Mouse (Mus musculus) left cerebral cortex, adult 18-20 months (tissue): ENCODE results near the gene Nt5c3b. TPM values are rescaled to one million over a fixed set of nuclear protein-coding genes. Genes with fewer than 3 reads are reported as not detected.

ENCODE experiments used
- DNase-seq, 2 experiments: peaks; one replicate each; pipeline ENCODE4 v3.0.0; 2021 to 2022; ENCODE audit warnings: low spot score in 2 of 2, mixed read lengths in 1 of 2
- microRNA-seq, 2 experiments: library from miRNA; unstranded; fragments of <30 nt; microRNA quantifications; one replicate each; pipeline ENCODE4 v1.2.0; 2021
- total RNA-seq, 2 experiments: library from RNA; stranded (reverse); gene quantifications; 2 replicates each; pipeline ENCODE4 v1.2.3; 2021

The Nt5c3b gene
- total RNA-seq, 2 experiments from 2014 or later: 47.2 to 53.8 TPM

DNA sequence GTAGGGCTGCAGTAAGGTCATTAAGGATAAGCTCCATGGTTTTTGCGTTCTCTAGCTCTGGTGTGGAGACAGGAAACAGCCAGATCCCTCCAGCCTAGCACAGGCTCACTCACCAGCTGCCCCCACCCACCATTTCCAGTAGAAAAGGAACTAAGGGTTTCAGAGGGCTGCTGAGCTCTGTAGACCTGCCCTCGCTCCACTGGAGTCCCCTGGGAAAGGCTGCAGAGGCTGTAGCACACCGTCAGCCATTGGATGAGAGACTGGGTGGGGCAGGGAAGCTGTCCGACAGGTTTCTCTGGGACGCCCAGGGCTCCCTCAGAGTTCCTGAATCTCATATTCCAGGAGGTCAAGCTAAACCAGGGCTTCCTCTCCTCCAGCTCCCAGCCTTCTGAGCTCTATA is 55.0 kb downstream of the Nt5c3b start:
- no peak for DNase-seq

DNA sequence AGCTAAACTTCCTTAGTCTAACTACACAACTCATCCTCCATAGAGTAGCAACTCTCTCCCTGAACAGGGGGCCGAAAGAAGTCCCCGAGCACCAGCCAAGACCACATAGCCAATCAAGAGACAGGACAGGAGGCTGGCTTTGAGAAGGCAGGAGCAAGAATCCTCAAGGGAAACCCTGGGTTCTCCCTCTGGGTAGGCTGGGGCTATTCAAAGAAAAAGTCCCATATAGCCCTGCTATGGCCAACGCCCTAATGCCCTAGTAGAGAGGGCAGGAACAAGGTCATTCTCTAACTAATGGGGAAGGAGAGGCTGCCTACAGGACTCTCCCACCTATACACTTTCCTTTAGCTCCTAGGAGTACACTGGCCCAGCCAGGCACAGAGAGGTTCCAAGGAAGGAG is 56.6 kb downstream of the Nt5c3b start:
- no peak for DNase-seq

GRCm38 (mm10) chr11:100382682-100383081 is 58.9 kb downstream of the Nt5c3b start:
- no peak for DNase-seq

DNA sequence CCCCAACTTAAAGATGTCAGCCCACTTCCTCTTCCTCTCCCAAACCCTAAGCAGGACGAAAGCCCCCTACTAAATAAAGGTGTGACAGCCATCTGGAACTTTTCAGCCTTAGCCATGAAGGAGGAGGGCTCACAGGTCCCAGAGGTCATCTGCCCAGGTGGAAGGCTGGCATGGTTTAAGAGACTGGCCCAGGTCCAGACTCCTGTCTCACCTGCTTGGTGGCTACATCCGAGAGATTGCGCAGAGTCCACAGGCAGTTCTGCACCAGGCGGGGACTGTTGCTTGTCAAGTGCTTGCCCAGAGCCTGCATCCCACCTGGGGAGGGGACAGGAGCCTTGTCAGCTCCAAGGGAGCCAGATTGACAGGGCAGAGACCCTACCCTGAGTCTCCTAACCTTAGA is 62.3 kb downstream of the Nt5c3b start:
- DNase-seq: no peak

- DNase-seq: no peak
These were observed 63.2 kb downstream of the Nt5c3b start for GRCm38 (mm10) chr11:100378446-100378845.

- no peak for DNase-seq
These were observed 63.6 kb downstream of the Nt5c3b start for GRCm38 (mm10) chr11:100377989-100378388.

DNA sequence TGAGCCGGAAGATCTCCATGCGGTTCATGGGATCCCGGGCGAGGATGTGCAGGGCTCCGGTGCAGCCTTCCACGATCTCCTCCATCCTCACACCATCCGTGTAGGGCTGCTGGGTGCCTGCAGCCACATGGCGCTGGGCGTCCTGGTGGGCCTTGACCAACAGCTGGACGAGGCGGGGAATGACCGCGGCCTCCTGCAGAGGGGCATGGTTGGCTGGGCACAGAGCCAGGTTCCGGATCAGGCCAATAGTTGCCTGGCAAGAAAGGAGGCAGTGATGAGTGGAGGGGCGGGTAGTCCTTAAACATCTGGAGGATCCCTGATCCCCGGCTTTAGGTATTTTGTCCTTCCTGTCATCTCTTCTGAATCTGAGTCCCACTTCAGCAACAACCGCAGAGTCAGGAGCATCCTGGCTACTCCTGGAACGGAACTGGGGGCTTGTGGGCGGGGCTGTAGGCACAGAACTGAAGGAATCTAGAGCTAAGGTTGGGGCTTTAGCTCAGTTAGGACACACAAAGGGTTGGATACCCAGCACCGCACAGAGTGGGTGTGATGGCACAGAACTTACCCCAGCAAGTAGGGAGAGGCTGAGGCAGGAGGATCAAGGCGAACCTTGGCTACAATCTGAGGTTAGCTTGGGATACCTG is 64.7 kb downstream of the Nt5c3b start:
- DNase-seq: no peak

DNA sequence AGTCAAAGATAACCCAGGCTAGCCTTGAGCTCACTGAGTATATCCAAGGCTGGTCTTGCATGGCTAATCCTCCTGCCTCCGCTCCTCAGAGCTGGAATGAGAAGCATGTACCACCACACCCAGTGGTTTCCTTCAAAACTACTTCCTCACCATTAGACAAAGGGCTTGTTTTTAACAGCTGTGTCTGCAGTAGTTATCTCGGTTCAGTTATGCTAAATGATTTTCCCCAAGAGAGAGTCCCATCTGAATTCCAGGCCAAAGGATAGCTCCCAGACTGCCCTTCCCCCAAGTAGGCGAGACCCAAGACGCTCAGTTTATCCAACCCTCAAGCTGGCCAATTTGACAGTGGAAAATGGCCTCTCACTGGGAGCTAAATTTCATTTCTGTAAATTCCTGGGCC is 65.6 kb downstream of the Nt5c3b start:
- DNase-seq: no peak

- DNase-seq: no peak
These were observed 66.5 kb downstream of the Nt5c3b start for GRCm38 (mm10) chr11:100375127-100375526.

Small RNAs within 50 kb of the gene (microRNA-seq; reads per million reads assigned to microRNA genes)
- gene Gm27374: 0 reads per million in 2 experiments
- gene Mir7116: 0 to 0.63 reads per million in 2 experiments

Other genes with a start within 250 kb of the Nt5c3b start
- gene Krt9, start 248.6 kb downstream of the Nt5c3b start, total RNA-seq: 1 to 10 TPM; 3.8 to 4.9 TPM
- gene Krt14, start 234.3 kb downstream of the Nt5c3b start, total RNA-seq: not detected
- not detected for gene Krt16, start 192.9 kb downstream of the Nt5c3b start, total RNA-seq
- gene Krt17, start 180.8 kb downstream of the Nt5c3b start, total RNA-seq: under 1 TPM in 1 of 2 experiments, not detected in 1; 0.28 TPM
- under 1 TPM in 1 of 2 experiments, not detected in 1; 0.35 TPM for gene Krt42, start 171.9 kb downstream of the Nt5c3b start, total RNA-seq
- gene Eif1, start 121.9 kb downstream of the Nt5c3b start, total RNA-seq: 100 to 1,000 TPM; 831 to 849 TPM
- gene Gast, start 107.4 kb downstream of the Nt5c3b start, total RNA-seq: not detected
- gene Hap1, start 85.7 kb downstream of the Nt5c3b start, total RNA-seq: 100 to 1,000 TPM; 147 to 179 TPM
- gene Jup, start 44.0 kb downstream of the Nt5c3b start, total RNA-seq: 10 to 100 TPM; 47.2 to 49.3 TPM
- 10 to 100 TPM; 10.4 to 11.3 TPM for gene P3h4, start 27.0 kb downstream of the Nt5c3b start, total RNA-seq
- 1 to 10 TPM; 4.3 to 6.6 TPM for gene Fkbp10, start 26.1 kb downstream of the Nt5c3b start, total RNA-seq
- 1 to 10 TPM in 1 of 2 experiments, under 1 TPM in 1; 0.82 to 1.2 TPM for gene Klhl10, start 109 bp upstream of the Nt5c3b start, total RNA-seq
- gene Klhl11, start 30.9 kb upstream of the Nt5c3b start, total RNA-seq: 100 to 1,000 TPM; 104 to 106 TPM
- 100 to 1,000 TPM; 133 to 140 TPM for gene Acly, start 86.2 kb upstream of the Nt5c3b start, total RNA-seq
- 1 to 10 TPM in 1 of 2 experiments, under 1 TPM in 1; 0.98 to 1.5 TPM for gene Ttc25, start 103.8 kb upstream of the Nt5c3b start, total RNA-seq
- gene Cnp, start 133.1 kb upstream of the Nt5c3b start, total RNA-seq: 100 to 1,000 TPM in 1 of 2 experiments, 10 to 100 TPM in 1; 92.4 to 131 TPM
- gene Nkiras2, start 177.4 kb upstream of the Nt5c3b start, total RNA-seq: 10 to 100 TPM; 11.7 to 13.0 TPM
- 100 to 1,000 TPM; 258 to 267 TPM for gene Dnajc7, start 178.4 kb upstream of the Nt5c3b start, total RNA-seq